Mouse (Mus musculus): ENCODE data around the gene Card14. TPM values are rescaled to one million over a fixed set of nuclear protein-coding genes. Genes with fewer than 3 reads are reported as not detected.

Card14 gene
- polyA plus RNA-seq, 1 experiment from 2014 or later: not detected

- no peak overlapping the region for H3K9ac ChIP-seq (ENCODE audit: low read depth, low read length)
- H3K4me1 ChIP-seq (replicated peaks; ENCODE audit: control insufficient read depth, insufficient read depth, low read length): no peaks in the 10 kb centered on the region
Observed at GRCm38 (mm10) chr11:119310621-119311020, 3.1 kb downstream of the Card14 start.

GRCm38 (mm10) chr11:119314252-119314936 lies 6.8 kb downstream of the Card14 start:
- 0 out of 2 replicates have a peak, but pooled peaks cover 2% of the 10 kb centered on the region for H3K27me3 ChIP-seq (ENCODE audit: control insufficient read depth, insufficient read depth, low read length)
- no peak overlapping the region for H3K27ac ChIP-seq (ENCODE audit: low read depth, low read length)
- no peaks in the 10 kb centered on the region for H3K4me1 ChIP-seq (replicated peaks; ENCODE audit: control insufficient read depth, insufficient read depth, low read length)
- no peak overlapping the region for H3K9ac ChIP-seq (ENCODE audit: low read depth, low read length)
- no peak overlapping the region for H3K4me2 ChIP-seq (replicated peaks; ENCODE audit: low read depth, low read length)
- DNase-seq (ENCODE audit: low spot score) (no peak), ATAC-seq (ENCODE audit: low FRiP score) (no peak)
- H3K4me3 ChIP-seq (ENCODE audit: low read depth, low read length): no peak overlapping the region
- no peaks in the 10 kb centered on the region for H3K36me3 ChIP-seq (ENCODE audit: control insufficient read depth, insufficient read depth, low read length)
- 78% methylated on average over 17 of the region's 17 CpGs for WGBS
- H3K9me3 ChIP-seq (ENCODE audit: control insufficient read depth, low read length): no peaks in the 10 kb centered on the region

More at GRCm38 (mm10) chr11:119310621-119311020, 3.1 kb downstream of the Card14 start:
- Histone ChIP-seq H3K9me3 (ENCODE audit: control insufficient read depth, low read length) (no peaks in the 10 kb centered on the region), H3K27ac (ENCODE audit: low read depth, low read length) (no peak overlapping the region), H3K4me3 (ENCODE audit: low read depth, low read length) (no peak overlapping the region), H3K27me3 (ENCODE audit: control insufficient read depth, insufficient read depth, low read length) (no peaks in the 10 kb centered on the region), H3K4me2 (replicated peaks; ENCODE audit: low read depth, low read length) (no peak overlapping the region), H3K36me3 (ENCODE audit: control insufficient read depth, insufficient read depth, low read length) (no peaks in the 10 kb centered on the region)
- WGBS: 13% methylated on average over 10 of the region's 10 CpGs
- DNase-seq (ENCODE audit: low spot score) (no peak), ATAC-seq (ENCODE audit: low FRiP score) (no peak)

- no peak for DNase-seq (ENCODE audit: low spot score)
- Histone ChIP-seq H3K36me3 (ENCODE audit: control insufficient read depth, insufficient read depth, low read length) (no peaks in the 10 kb centered on the region), H3K4me3 (ENCODE audit: low read depth, low read length) (no peak overlapping the region), H3K27me3 (ENCODE audit: control insufficient read depth, insufficient read depth, low read length) (0 out of 2 replicates have a peak, but pooled peaks cover 2% of the 10 kb centered on the region), H3K9me3 (ENCODE audit: control insufficient read depth, low read length) (no peaks in the 10 kb centered on the region), H3K4me1 (replicated peaks; ENCODE audit: control insufficient read depth, insufficient read depth, low read length) (no peaks in the 10 kb centered on the region), H3K4me2 (replicated peaks; ENCODE audit: low read depth, low read length) (no peak overlapping the region), H3K9ac (ENCODE audit: low read depth, low read length) (no peak overlapping the region), H3K27ac (ENCODE audit: low read depth, low read length) (no peak overlapping the region)
- WGBS: 84% methylated on average over 4 of the region's 4 CpGs
- no peak for ATAC-seq (ENCODE audit: low FRiP score)
Observed at GRCm38 (mm10) chr11:119316720-119317119, 9.2 kb downstream of the Card14 start.

GRCm38 (mm10) chr11:119322521-119322920 lies 15.0 kb downstream of the Card14 start:
- Histone ChIP-seq H3K9me3 (ENCODE audit: control insufficient read depth, low read length) (peaks cover 3% of the 10 kb centered on the region; the same call in 1 of the 2 replicates), H3K9ac (ENCODE audit: low read depth, low read length) (no peak overlapping the region), H3K27ac (ENCODE audit: low read depth, low read length) (no peak overlapping the region), H3K27me3 (ENCODE audit: control insufficient read depth, insufficient read depth, low read length) (0 out of 2 replicates have a peak, but pooled peaks cover 2% of the 10 kb centered on the region), H3K36me3 (ENCODE audit: control insufficient read depth, insufficient read depth, low read length) (no peaks in the 10 kb centered on the region), H3K4me1 (replicated peaks; ENCODE audit: control insufficient read depth, insufficient read depth, low read length) (no peaks in the 10 kb centered on the region), H3K4me3 (ENCODE audit: low read depth, low read length) (no peak overlapping the region), H3K4me2 (replicated peaks; ENCODE audit: low read depth, low read length) (no peak overlapping the region)
- no peak for DNase-seq (ENCODE audit: low spot score)
- 80% methylated on average over 13 of the region's 13 CpGs for WGBS
- no peak for ATAC-seq (ENCODE audit: low FRiP score)

GRCm38 (mm10) chr11:119325068-119325467 lies 17.5 kb downstream of the Card14 start:
- Histone ChIP-seq H3K27me3 (ENCODE audit: control insufficient read depth, insufficient read depth, low read length) (no peaks in the 10 kb centered on the region), H3K27ac (ENCODE audit: low read depth, low read length) (no peak overlapping the region), H3K4me1 (replicated peaks; ENCODE audit: control insufficient read depth, insufficient read depth, low read length) (no peaks in the 10 kb centered on the region), H3K9ac (ENCODE audit: low read depth, low read length) (no peak overlapping the region), H3K4me3 (ENCODE audit: low read depth, low read length) (no peak overlapping the region), H3K9me3 (ENCODE audit: control insufficient read depth, low read length) (peaks cover 3% of the 10 kb centered on the region; the same call in 1 of the 2 replicates), H3K4me2 (replicated peaks; ENCODE audit: low read depth, low read length) (no peak overlapping the region), H3K36me3 (ENCODE audit: control insufficient read depth, insufficient read depth, low read length) (no peaks in the 10 kb centered on the region)
- ATAC-seq (ENCODE audit: low FRiP score) (no peak), DNase-seq (ENCODE audit: low spot score) (no peak)
- WGBS: 78% methylated on average over 1 of the region's 1 CpGs

GRCm38 (mm10) chr11:119330592-119330991 lies 23.0 kb downstream of the Card14 start:
- H3K4me2 ChIP-seq (replicated peaks; ENCODE audit: low read depth, low read length): no peak overlapping the region
- DNase-seq (ENCODE audit: low spot score) (no peak), ATAC-seq (ENCODE audit: low FRiP score) (no peak)
- no peak overlapping the region for H3K27ac ChIP-seq (ENCODE audit: low read depth, low read length)
- no peaks in the 10 kb centered on the region for H3K9me3 ChIP-seq (ENCODE audit: control insufficient read depth, low read length)
- H3K4me1 ChIP-seq (replicated peaks; ENCODE audit: control insufficient read depth, insufficient read depth, low read length): no peaks in the 10 kb centered on the region
- no peak overlapping the region for H3K4me3 ChIP-seq (ENCODE audit: low read depth, low read length)
- H3K9ac ChIP-seq (ENCODE audit: low read depth, low read length): no peak overlapping the region
- WGBS: 70% methylated on average over 4 of the region's 4 CpGs
- no peaks in the 10 kb centered on the region for H3K36me3 ChIP-seq (ENCODE audit: control insufficient read depth, insufficient read depth, low read length)
- no peaks in the 10 kb centered on the region for H3K27me3 ChIP-seq (ENCODE audit: control insufficient read depth, insufficient read depth, low read length)

- H3K9ac ChIP-seq (ENCODE audit: low read depth, low read length): no peak overlapping the region
- ATAC-seq (ENCODE audit: low FRiP score) (no peak), DNase-seq (ENCODE audit: low spot score) (no peak)
- H3K4me3 ChIP-seq (ENCODE audit: low read depth, low read length): no peak overlapping the region
- H3K4me2 ChIP-seq (replicated peaks; ENCODE audit: low read depth, low read length): no peak overlapping the region
- no peaks in the 10 kb centered on the region for H3K36me3 ChIP-seq (ENCODE audit: control insufficient read depth, insufficient read depth, low read length)
- H3K9me3 ChIP-seq (ENCODE audit: control insufficient read depth, low read length): no peaks in the 10 kb centered on the region
- no peaks in the 10 kb centered on the region for H3K4me1 ChIP-seq (replicated peaks; ENCODE audit: control insufficient read depth, insufficient read depth, low read length)
- 48% methylated on average over 3 of the region's 3 CpGs for WGBS
- no peak overlapping the region for H3K27ac ChIP-seq (ENCODE audit: low read depth, low read length)
- H3K27me3 ChIP-seq (ENCODE audit: control insufficient read depth, insufficient read depth, low read length): no peaks in the 10 kb centered on the region
Observed at GRCm38 (mm10) chr11:119331970-119332369, 24.4 kb downstream of the Card14 start.

GRCm38 (mm10) chr11:119338271-119339059 lies 30.9 kb downstream of the Card14 start:
- no peaks in the 10 kb centered on the region for H3K4me1 ChIP-seq (replicated peaks; ENCODE audit: control insufficient read depth, insufficient read depth, low read length)
- no peak overlapping the region for H3K4me3 ChIP-seq (ENCODE audit: low read depth, low read length)
- H3K4me2 ChIP-seq (replicated peaks; ENCODE audit: low read depth, low read length): no peak overlapping the region
- H3K36me3 ChIP-seq (ENCODE audit: control insufficient read depth, insufficient read depth, low read length): no peaks in the 10 kb centered on the region
- WGBS: 93% methylated on average over 10 of the region's 10 CpGs
- no peaks in the 10 kb centered on the region for H3K9me3 ChIP-seq (ENCODE audit: control insufficient read depth, low read length)
- DNase-seq (ENCODE audit: low spot score): no peak
- no peak overlapping the region for H3K9ac ChIP-seq (ENCODE audit: low read depth, low read length)
- no peaks in the 10 kb centered on the region for H3K27me3 ChIP-seq (ENCODE audit: control insufficient read depth, insufficient read depth, low read length)
- ATAC-seq (ENCODE audit: low FRiP score): no peak
- no peak overlapping the region for H3K27ac ChIP-seq (ENCODE audit: low read depth, low read length)

Data from hindbrain, embryonic 11.5 days (tissue).